Mouse (Mus musculus) hindbrain, embryonic 12.5 days (tissue): ENCODE data around the gene Anks1b. TPM values are rescaled to one million over a fixed set of nuclear protein-coding genes. Genes with fewer than 3 reads are reported as not detected.
A peak's percentile ranks its signal among the peaks of the same experiment; 100 is the strongest.

Experiments used
- ATAC-seq: fragments of 200-750 bp; cut with Nextera tagmentation; 2 replicates; pipeline ENCODE4 v1.8.0; 2017; ENCODE audit warnings: moderate TSS enrichment; ENCODE audit not compliant: low FRiP score
- H3K27ac ChIP-seq: fragments of 300-500 bp; sonication (generic); 2 replicates; pipeline ENCODE4 v1.5.1; 2016; ENCODE audit warnings: mild to moderate bottlenecking
- H3K27me3 ChIP-seq: fragments of 300-500 bp; sonication (generic); 2 replicates; pipeline ENCODE4 v1.6.1; 2016; ENCODE audit warnings: mild to moderate bottlenecking
- H3K36me3 ChIP-seq: fragments of 300-500 bp; sonication (generic); 2 replicates; pipeline ENCODE4 v1.6.1; 2016; ENCODE audit warnings: mild to moderate bottlenecking
- H3K4me1 ChIP-seq: fragments of 300-500 bp; sonication (generic); 2 replicates; pipeline ENCODE4 v1.6.1; 2016
- H3K4me2 ChIP-seq: fragments of 300-500 bp; sonication (generic); replicated peaks from 2 replicates; pipeline ENCODE4 v1.6.1; 2016; ENCODE audit warnings: mild to moderate bottlenecking
- H3K4me3 ChIP-seq: fragments of 300-500 bp; sonication (generic); 2 replicates; pipeline ENCODE4 v1.5.1; 2016; ENCODE audit warnings: mild to moderate bottlenecking
- H3K9ac ChIP-seq: fragments of 300-500 bp; sonication (generic); 2 replicates; pipeline ENCODE4 v1.6.1; 2016; ENCODE audit warnings: mild to moderate bottlenecking, moderate library complexity
- H3K9me3 ChIP-seq: fragments of 300-500 bp; sonication (generic); replicated peaks from 2 replicates; pipeline ENCODE4 v1.6.1; 2016; ENCODE audit warnings: mild to moderate bottlenecking
- WGBS: fragments of 180-500 bp; shearing (Covaris S2); methylation state at CpG from one replicate; pipeline ENCODE4 v1.1.7; 2016; 5-methylcytosine and 5-hydroxymethylcytosine counted together
- polyA plus RNA-seq: library from polyadenylated mRNA; unstranded; fragments of >200 nt; fragmentation: Nextera tagmentation; extraction: Ambion mirVana; gene quantifications from 2 replicates; pipeline ENCODE4 v1.2.1, GENCODE M21; 2016

The Anks1b gene
- polyA plus RNA-seq, 1 experiment from 2014 or later, result 26.1 TPM

DNA sequence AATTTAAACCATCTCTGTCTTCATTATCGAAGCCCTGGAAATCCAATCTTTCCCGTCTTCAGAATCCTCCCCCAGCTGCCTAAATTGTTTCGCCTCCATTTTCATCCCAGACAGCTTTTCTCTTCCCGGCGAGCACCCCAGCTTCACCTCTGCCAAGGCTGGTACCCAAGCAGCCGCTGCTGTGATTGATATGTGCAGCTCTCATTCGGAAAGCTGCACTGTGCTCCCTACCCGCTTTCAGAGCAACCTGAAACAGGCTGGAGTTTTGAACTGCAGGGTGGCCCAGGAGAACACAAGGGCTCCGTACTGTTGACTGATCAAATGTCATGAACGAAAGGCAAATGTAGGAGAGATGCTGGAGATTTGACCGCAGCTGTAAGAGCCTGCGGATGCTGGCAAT, 559.2 kb downstream of the Anks1b start:
- Histone ChIP-seq H3K4me2 (no peak overlapping the region; the same call in 1 of the 2 replicates), H3K27ac (no peak overlapping the region), H3K27me3 (no peaks in the 10 kb centered on the region), H3K9me3 (no peaks in the 10 kb centered on the region), H3K4me1 (peaks cover 8% of the 10 kb centered on the region), H3K36me3 (no peaks in the 10 kb centered on the region), H3K9ac (no peak overlapping the region), H3K4me3 (no peak overlapping the region)
- WGBS, result 66% methylated on average over 12 of the region's 12 CpGs
- no peak for ATAC-seq

DNA sequence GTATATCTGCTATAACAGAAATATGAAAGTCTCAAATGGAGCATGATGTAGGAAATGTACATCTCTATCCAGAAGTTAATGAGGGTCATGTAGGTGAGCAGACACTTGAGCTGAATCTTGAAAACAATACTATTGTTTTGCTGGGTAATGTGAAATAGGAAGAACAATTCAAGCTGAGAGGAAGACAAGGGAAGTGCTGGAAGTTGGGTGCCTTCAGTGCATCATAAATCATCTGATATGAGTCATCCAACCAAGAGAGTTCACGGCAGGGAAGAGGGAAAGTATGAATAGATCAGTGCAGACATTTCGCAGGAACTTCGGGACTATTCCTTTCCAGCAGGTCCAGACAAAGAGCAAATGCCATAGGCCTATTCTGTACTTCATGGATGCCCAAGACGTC, 567.7 kb downstream of the Anks1b start:
- Histone ChIP-seq H3K36me3 (no peaks in the 10 kb centered on the region), H3K4me1 (no peaks in the 10 kb centered on the region), H3K27me3 (no peaks in the 10 kb centered on the region), H3K4me3 (no peak overlapping the region), H3K27ac (no peak overlapping the region), H3K4me2 (no peak overlapping the region), H3K9me3 (no peaks in the 10 kb centered on the region), H3K9ac (no peak overlapping the region)
- WGBS, result 75% methylated on average over 4 of the region's 4 CpGs
- no peak for ATAC-seq

DNA sequence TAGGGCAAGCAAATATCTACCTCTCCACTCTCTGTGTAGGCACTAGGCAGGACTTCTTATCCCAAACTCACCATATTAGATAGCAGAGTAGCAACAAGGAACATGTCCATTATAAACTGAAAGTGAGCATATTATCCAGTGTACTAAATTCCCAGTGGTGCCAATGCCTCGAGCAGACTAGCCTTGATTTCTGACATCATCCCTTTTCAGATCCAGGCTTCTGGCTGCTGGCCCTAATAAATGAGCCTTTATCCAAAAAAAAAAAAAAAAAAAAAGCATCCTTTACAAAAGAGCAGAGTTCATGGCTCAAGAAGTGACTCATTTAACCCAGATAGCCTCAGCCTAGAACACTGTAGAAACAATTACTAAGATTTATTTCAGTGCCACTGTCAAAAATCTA, 568.3 kb downstream of the Anks1b start:
- no peaks in the 10 kb centered on the region for H3K27me3 ChIP-seq
- no peak overlapping the region for H3K9ac ChIP-seq
- WGBS, result 54% methylated on average over 1 of the region's 1 CpGs
- no peaks in the 10 kb centered on the region for H3K36me3 ChIP-seq
- no peaks in the 10 kb centered on the region for H3K4me1 ChIP-seq
- H3K4me3 ChIP-seq, result no peak overlapping the region
- no peak for ATAC-seq
- H3K4me2 ChIP-seq, result no peak overlapping the region
- H3K9me3 ChIP-seq, result no peaks in the 10 kb centered on the region
- no peak overlapping the region for H3K27ac ChIP-seq

DNA sequence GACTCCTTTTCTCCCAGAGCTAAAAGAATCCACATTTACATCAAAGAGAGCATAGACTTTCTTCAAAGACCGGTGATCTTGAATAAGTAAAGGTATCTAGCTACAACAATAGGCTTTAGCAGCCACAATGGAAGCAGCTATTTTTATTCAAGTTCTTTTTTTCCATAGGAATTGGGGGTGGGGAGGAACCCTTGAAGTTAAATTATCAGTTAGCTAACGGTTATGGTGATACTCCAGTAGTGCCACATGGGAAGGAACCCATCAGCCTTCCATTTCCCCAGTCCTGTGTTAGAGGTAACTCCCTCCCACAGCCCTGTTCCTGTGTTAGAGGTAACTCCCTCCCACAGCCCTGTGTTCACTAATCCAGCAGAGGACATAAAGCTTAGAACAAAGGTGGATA, 591.6 kb downstream of the Anks1b start:
- no peak overlapping the region for H3K27ac ChIP-seq
- H3K36me3 ChIP-seq, result no peaks in the 10 kb centered on the region
- 0 out of 2 replicates have a peak, but pooled peaks cover 2% of the 10 kb centered on the region for H3K4me1 ChIP-seq
- no peak for ATAC-seq
- no peak overlapping the region for H3K4me3 ChIP-seq
- H3K27me3 ChIP-seq, result no peaks in the 10 kb centered on the region
- no peaks in the 10 kb centered on the region for H3K9me3 ChIP-seq
- no peak overlapping the region for H3K9ac ChIP-seq
- H3K4me2 ChIP-seq, result no peak overlapping the region
- 64% methylated on average over 2 of the region's 2 CpGs for WGBS

DNA sequence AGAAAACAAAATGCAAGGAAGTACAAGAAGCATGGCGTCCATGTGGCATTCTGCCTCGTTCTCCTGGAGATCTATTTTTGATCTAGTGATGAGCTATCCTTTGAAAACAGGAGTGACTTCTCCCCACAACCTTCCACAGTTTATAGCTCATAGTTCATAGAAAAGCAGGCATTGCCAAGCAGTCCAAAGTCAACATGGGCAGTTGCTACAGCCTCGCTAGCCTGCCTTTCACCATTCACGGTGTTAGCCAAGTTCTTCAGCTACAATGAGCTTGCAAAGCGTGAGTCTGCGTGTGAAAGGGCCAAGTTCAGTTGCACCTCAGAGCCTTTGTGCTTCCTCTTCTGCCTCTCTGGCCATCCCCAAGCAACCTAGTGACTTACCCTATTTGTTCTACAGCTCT, 592.1 kb downstream of the Anks1b start:
- Histone ChIP-seq H3K4me2 (no peak overlapping the region), H3K4me1 (0 out of 2 replicates have a peak, but pooled peaks cover 2% of the 10 kb centered on the region), H3K9me3 (no peaks in the 10 kb centered on the region), H3K9ac (no peak overlapping the region), H3K27me3 (no peaks in the 10 kb centered on the region), H3K27ac (no peak overlapping the region), H3K36me3 (no peaks in the 10 kb centered on the region), H3K4me3 (no peak overlapping the region)
- 90% methylated on average over 6 of the region's 6 CpGs for WGBS
- ATAC-seq, result no peak

DNA sequence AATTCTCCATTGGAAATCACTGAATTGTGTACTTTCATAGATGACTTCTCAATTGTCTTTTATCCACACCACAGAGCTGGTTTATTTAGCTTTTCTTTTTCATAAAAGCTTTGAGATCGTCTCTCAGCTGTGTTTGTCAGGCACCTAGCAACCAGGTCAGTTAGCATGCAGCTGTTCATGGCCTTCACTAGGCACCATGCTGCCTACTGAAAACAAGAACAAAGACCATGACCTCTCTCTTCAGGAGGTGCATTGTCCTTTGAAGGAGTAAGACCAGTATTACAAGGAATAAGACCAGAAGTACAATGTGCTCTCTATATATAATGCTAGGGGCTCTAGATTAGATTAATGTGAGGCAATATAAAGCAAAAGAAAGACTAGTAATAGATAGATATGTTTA, 594.2 kb downstream of the Anks1b start:
- Histone ChIP-seq H3K4me1 (0 out of 2 replicates have a peak, but pooled peaks cover 2% of the 10 kb centered on the region), H3K4me2 (no peak overlapping the region), H3K27me3 (no peaks in the 10 kb centered on the region), H3K36me3 (no peaks in the 10 kb centered on the region), H3K4me3 (no peak overlapping the region), H3K9ac (no peak overlapping the region), H3K9me3 (no peaks in the 10 kb centered on the region), H3K27ac (no peak overlapping the region)
- WGBS, result 8% methylated on average over 1 of the region's 1 CpGs
- 0 out of 2 replicates have a peak, but pooled peaks have one; percentile 22 for ATAC-seq

DNA sequence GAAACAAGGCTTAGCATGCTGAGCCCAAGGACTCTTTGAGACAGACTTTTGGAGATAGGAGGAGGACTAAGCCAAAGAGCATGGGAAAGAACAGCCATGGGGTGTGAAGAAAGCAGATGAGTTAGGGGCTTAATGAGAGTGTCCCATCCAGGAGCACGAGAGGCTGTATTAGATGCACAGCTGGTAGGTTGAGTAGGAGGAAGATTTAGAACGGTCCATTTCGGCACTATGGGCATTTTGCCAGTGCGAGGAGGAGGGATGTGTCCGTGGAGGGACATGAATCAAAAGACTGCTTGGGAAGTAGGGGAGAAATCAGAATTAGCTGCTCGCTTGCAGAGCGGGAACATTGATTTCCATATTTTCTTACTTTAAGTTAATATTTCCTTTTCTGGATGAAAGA, 620.1 kb downstream of the Anks1b start:
- no peaks in the 10 kb centered on the region for H3K27me3 ChIP-seq
- no peak for ATAC-seq
- no peaks in the 10 kb centered on the region for H3K9me3 ChIP-seq
- H3K27ac ChIP-seq, result no peak overlapping the region
- no peaks in the 10 kb centered on the region for H3K36me3 ChIP-seq
- no peak overlapping the region for H3K9ac ChIP-seq
- 76% methylated on average over 7 of the region's 7 CpGs for WGBS
- H3K4me1 ChIP-seq, result 0 out of 2 replicates have a peak, but pooled peaks cover 5% of the 10 kb centered on the region
- no peak overlapping the region for H3K4me3 ChIP-seq
- H3K4me2 ChIP-seq, result no peak overlapping the region

DNA sequence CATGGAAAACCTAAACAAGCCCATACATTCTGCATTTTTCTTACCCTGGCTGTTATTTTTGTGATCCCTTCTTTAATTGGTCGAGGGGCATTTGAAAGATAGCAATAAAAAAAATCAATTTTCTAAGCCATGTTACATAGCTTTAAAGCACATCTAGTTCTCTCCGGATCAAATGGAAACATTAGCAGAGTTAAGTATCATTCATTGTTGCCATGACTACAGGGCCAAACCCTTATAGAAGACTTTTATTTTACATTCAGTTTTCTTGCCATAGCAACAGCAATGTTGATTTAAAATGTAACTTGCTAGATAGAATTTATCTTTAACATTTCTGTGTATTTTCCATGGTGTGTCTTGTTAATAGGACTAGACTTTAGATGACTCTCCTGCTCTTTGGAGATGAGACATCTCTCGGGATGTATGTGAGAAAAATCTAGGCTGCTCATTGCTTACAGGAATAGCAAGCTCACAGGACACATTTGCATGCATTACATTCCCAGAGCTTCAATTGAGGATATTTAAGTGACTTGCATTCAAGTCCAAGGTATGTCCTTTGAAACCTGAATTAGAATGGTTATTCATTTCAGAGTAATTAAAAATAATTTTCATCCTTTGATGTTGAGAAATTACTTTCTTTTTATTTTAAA, 620.8 kb downstream of the Anks1b start:
- no peak overlapping the region for H3K27ac ChIP-seq
- H3K36me3 ChIP-seq, result no peaks in the 10 kb centered on the region
- 0 out of 2 replicates have a peak, but pooled peaks cover 5% of the 10 kb centered on the region for H3K4me1 ChIP-seq
- no peak for ATAC-seq
- no peak overlapping the region for H3K4me3 ChIP-seq
- WGBS, result 74% methylated on average over 3 of the region's 3 CpGs
- H3K4me2 ChIP-seq, result no peak overlapping the region
- no peaks in the 10 kb centered on the region for H3K27me3 ChIP-seq
- no peak overlapping the region for H3K9ac ChIP-seq
- H3K9me3 ChIP-seq, result no peaks in the 10 kb centered on the region

DNA sequence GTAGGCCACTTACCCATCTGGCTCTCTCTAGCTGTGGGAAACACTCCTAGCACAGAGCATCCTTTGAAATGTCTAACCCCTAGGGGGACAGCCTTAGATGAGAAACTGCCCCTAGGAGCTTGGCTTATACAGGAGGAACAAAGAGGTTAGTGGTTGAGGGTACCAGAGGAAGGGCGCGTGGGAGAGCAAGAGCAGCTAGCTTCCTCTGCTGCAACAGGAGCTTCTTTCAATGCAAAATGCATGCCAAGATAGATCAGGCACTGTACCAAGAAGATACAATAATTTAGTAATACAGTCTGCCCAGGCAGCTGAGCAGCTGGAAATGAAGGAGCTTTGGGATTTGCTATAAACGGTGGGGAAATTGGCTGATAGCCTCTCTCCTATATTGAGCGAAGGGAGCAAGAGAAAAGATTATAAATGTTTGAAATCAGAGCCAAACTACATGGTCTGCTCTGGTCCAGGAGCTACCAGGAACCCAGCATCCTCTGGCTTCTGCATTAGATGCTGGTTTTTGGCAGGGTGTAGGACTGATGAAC, 621.7 kb downstream of the Anks1b start:
- Histone ChIP-seq H3K4me3 (no peak overlapping the region), H3K9ac (no peak overlapping the region), H3K27me3 (no peaks in the 10 kb centered on the region), H3K27ac (no peak overlapping the region), H3K4me2 (no peak overlapping the region), H3K9me3 (no peaks in the 10 kb centered on the region), H3K4me1 (0 out of 2 replicates have a peak, but pooled peaks cover 5% of the 10 kb centered on the region), H3K36me3 (no peaks in the 10 kb centered on the region)
- ATAC-seq, result no peak
- WGBS, result 63% methylated on average over 4 of the region's 4 CpGs

DNA sequence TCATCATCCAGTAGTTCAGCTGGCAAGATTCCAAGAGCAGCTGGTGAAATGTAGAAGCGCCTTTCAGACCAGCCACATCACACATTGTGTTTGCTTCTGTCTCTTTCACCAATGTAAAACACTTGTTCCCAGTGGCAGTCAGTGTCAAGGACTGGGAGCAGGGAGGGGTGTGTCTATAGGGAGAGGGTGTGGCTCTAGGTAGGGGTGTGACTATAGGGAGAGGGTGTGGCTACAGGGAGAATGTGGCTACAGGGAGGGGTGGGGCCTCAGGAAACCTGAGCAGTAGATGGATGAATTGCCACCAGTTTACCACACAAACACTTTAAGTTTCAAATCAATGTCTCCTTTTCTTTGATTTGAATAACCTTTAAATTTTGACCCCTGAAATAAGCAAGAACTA, 634.3 kb downstream of the Anks1b start:
- 50% methylated on average over 1 of the region's 1 CpGs for WGBS
- no peak for ATAC-seq
- no peak overlapping the region for H3K4me2 ChIP-seq

DNA sequence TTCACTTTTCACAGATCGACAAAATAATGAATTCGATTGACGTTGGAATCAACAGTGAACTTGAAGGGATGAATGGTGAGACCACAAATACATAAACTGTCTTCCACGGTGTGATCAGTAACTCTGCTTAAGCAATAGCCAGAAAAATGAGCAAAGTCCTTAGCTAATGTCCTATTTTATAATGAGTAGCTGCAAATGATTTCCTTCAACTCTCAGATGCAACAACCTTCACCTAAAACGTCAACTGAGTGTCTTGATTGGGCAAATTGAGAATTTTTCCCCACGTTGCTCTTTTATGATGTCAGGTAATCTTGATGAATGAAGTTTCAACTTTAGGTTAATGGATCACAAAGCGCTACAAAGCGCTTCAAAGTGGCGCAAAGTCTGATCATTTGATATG, 639.5 kb downstream of the Anks1b start:
- H3K9ac ChIP-seq, result no peak overlapping the region
- no peaks in the 10 kb centered on the region for H3K9me3 ChIP-seq
- ATAC-seq, result no peak
- no peaks in the 10 kb centered on the region for H3K36me3 ChIP-seq
- no peaks in the 10 kb centered on the region for H3K27me3 ChIP-seq
- H3K27ac ChIP-seq, result no peak overlapping the region
- H3K4me2 ChIP-seq, result no peak overlapping the region
- WGBS, result 88% methylated on average over 9 of the region's 9 CpGs
- H3K4me1 ChIP-seq, result no peaks in the 10 kb centered on the region
- no peak overlapping the region for H3K4me3 ChIP-seq

More for the DNA sequence above, 634.3 kb downstream of the Anks1b start:
- H3K9ac ChIP-seq, result no peak overlapping the region
- no peak overlapping the region for H3K4me3 ChIP-seq
- H3K36me3 ChIP-seq, result no peaks in the 10 kb centered on the region
- H3K9me3 ChIP-seq, result no peaks in the 10 kb centered on the region
- H3K27me3 ChIP-seq, result no peaks in the 10 kb centered on the region
- H3K27ac ChIP-seq, result no peak overlapping the region
- H3K4me1 ChIP-seq, result no peaks in the 10 kb centered on the region

DNA sequence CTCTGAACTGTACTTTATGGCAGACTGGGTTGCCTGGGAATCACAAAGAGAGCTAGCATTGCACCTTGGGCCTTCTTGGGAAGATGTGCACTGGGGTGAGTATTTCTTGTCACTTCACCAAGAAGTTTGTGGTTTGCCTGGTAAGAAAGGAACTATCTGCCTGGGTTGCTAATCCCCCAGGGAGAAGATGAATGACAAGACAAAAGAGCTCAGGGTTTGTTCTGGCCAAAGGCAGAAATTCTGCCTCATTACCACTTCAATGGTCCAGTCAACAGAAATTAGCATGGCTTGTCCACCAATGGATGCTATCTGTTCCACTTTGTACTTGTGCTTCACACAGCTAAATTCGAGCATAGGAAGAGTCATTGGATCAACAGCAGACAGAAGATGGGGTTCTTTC, 658.5 kb downstream of the Anks1b start:
- ATAC-seq, result peak; percentile 75; the same call in 1 of the 2 replicates
- H3K4me1 ChIP-seq, result peaks cover 10% of the 10 kb centered on the region
- H3K36me3 ChIP-seq, result no peaks in the 10 kb centered on the region
- H3K27ac ChIP-seq, result no peak overlapping the region
- H3K9ac ChIP-seq, result no peak overlapping the region
- H3K4me2 ChIP-seq, result no peak overlapping the region
- no peaks in the 10 kb centered on the region for H3K9me3 ChIP-seq
- no peaks in the 10 kb centered on the region for H3K27me3 ChIP-seq
- H3K4me3 ChIP-seq, result no peak overlapping the region
- 35% methylated on average over 1 of the region's 1 CpGs for WGBS

DNA sequence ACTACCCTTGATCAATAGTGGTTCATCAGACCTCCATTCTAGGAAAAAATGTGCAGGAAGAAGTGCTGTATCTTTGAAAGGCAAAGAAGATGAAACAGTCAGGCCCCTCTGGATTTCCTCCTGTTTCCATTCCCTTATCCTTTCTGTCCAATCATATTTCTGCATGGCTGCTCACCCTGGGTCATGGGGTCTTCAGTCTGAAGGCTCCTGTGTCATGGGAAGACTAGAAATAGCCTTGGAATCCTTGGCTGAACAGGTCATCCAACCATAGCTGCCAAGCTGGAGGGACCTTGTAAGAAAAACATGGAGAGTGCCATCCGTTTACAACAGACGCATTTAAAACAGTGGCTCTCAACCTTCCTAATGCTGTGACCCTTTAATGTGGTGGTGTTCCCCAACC, 662.1 kb downstream of the Anks1b start:
- Histone ChIP-seq H3K36me3 (no peaks in the 10 kb centered on the region), H3K4me1 (peaks cover 10% of the 10 kb centered on the region), H3K9ac (no peak overlapping the region), H3K27me3 (no peaks in the 10 kb centered on the region), H3K4me2 (no peak overlapping the region), H3K27ac (no peak overlapping the region), H3K9me3 (no peaks in the 10 kb centered on the region), H3K4me3 (no peak overlapping the region)
- no peak for ATAC-seq
- 93% methylated on average over 2 of the region's 2 CpGs for WGBS
